Mouse (Mus musculus): ENCODE data around the gene Olfr610. TPM values are rescaled to one million over a fixed set of nuclear protein-coding genes. Genes with fewer than 3 reads are reported as not detected.
"Not testable (repeated sequence)": the region's sequence is repeated elsewhere in the genome, so short reads cannot be mapped to it uniquely, and the experiment has no call there.

Olfr610 gene
- not detected in 2 replicates for polyA plus RNA-seq (2015; fragmentation: Nextera tagmentation; extraction: Ambion mirVana)

- Histone ChIP-seq H3K9ac (no peak within 1 kb of the TSS), H3K4me1 (no peaks in the 10 kb centered on the region), H3K4me2 (no peak within 1 kb of the TSS), H3K9me3 (no peaks in the 10 kb centered on the region), H3K36me3 (no peaks in the 10 kb centered on the region), H3K27ac (no peak within 1 kb of the TSS), H3K27me3 (no peaks in the 10 kb centered on the region), H3K4me3 (no peak within 1 kb of the TSS)
- no peak for ATAC-seq (ENCODE audit: borderline replicate concordance, extremely low read depth, low FRiP score, low TSS enrichment)
- WGBS: 82% methylated on average over 2 of the region's 2 CpGs
Measured at GRCm38 (mm10) chr7:103512022-103512421, at the start of gene Olfr610. Gene Olfr610, minus strand, starts transcription at chr7:103512122.

- H3K9me3 ChIP-seq: no peaks in the 10 kb centered on the region
- H3K4me2 ChIP-seq: no peak within 1 kb of the TSS
- H3K27ac ChIP-seq: no peak within 1 kb of the TSS
- no peaks in the 10 kb centered on the region for H3K4me1 ChIP-seq
- no peaks in the 10 kb centered on the region for H3K36me3 ChIP-seq
- H3K9ac ChIP-seq: no peak within 1 kb of the TSS
- no peak within 1 kb of the TSS for H3K4me3 ChIP-seq
- 79% methylated on average over 2 of the region's 2 CpGs for WGBS
- no peaks in the 10 kb centered on the region for H3K27me3 ChIP-seq
- ATAC-seq (ENCODE audit: borderline replicate concordance, extremely low read depth, low FRiP score, low TSS enrichment): no peak
Measured at GRCm38 (mm10) chr7:103555779-103556178, 43.9 kb upstream of the Olfr610 start, which contains the start of gene Olfr615. Gene Olfr615, plus strand, starts transcription at chr7:103556079.

DNA sequence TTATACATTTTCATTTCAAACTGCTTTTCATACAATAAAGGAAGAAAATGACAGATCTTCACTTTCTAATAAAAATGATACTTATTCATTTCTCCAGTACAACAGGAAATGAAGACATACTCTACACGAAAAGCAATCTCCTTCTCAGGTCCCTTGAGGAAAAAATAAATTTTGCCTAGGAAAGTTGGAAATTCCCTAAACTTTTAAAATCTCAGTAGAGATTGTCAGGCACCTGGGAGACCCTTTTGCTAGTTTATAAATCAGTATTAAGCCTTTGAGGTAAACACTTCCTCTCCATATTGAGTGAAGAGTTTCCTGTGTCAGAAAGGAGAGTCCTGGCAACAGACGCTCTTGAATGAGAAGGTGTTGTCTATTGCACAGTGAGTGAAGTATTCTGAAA is 35.9 kb upstream of the Olfr610 start, which contains the start of gene Olfr613:
Olfr613 (plus strand) TSS at position 301 of the 400 bp plus-strand sequence.
- WGBS: 54% methylated on average over 2 of the region's 2 CpGs
- H3K4me2 ChIP-seq: no peak within 1 kb of the TSS
- no peaks in the 10 kb centered on the region for H3K36me3 ChIP-seq
- no peaks in the 10 kb centered on the region for H3K27me3 ChIP-seq
- no peak for ATAC-seq (ENCODE audit: borderline replicate concordance, extremely low read depth, low FRiP score, low TSS enrichment)
- H3K4me1 ChIP-seq: no peaks in the 10 kb centered on the region
- no peaks in the 10 kb centered on the region for H3K9me3 ChIP-seq
- no peak within 1 kb of the TSS for H3K4me3 ChIP-seq
- no peak within 1 kb of the TSS for H3K9ac ChIP-seq
- no peak within 1 kb of the TSS for H3K27ac ChIP-seq

DNA sequence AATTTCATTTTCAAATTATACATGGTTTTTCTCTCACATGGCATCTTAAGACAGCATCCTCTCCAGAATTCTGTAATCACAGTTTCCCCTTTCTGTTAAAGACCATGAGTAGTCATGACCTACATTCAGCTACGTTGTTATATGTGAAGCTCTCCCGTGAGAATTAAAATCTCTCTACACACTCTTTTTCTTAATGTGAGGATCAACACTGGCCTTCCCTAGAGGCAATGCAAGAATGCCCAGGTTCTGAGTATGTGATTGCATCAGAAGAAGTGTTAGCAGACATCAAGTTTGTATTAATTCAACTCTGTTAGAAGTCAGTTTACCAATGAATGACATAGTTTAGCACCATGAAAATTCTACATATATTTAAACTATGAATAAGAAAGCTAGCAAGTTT is 30.7 kb upstream of the Olfr610 start, which contains the start of gene Olfr612:
Olfr612 (minus strand) TSS at position 101 of the 400 bp plus-strand sequence.
- not testable (repeated sequence) for H3K36me3 ChIP-seq; H3K4me2 ChIP-seq; H3K4me1 ChIP-seq; H3K9ac ChIP-seq; H3K27ac ChIP-seq; ATAC-seq (ENCODE audit: borderline replicate concordance, extremely low read depth, low FRiP score, low TSS enrichment); H3K9me3 ChIP-seq; H3K27me3 ChIP-seq; H3K4me3 ChIP-seq
- WGBS: 75% methylated on average over 2 of the region's 2 CpGs

GRCm38 (mm10) chr7:103520746-103521145 is 8.8 kb upstream of the Olfr610 start, which contains the start of gene Olfr611:
Gene Olfr611, minus strand, starts transcription at chr7:103520846.
- H3K27ac ChIP-seq; H3K36me3 ChIP-seq; ATAC-seq (ENCODE audit: borderline replicate concordance, extremely low read depth, low FRiP score, low TSS enrichment); H3K27me3 ChIP-seq; H3K4me1 ChIP-seq; H3K9me3 ChIP-seq; H3K9ac ChIP-seq; H3K4me2 ChIP-seq; H3K4me3 ChIP-seq: not testable (repeated sequence)
- WGBS: 31% methylated on average over 1 of the region's 1 CpGs

DNA sequence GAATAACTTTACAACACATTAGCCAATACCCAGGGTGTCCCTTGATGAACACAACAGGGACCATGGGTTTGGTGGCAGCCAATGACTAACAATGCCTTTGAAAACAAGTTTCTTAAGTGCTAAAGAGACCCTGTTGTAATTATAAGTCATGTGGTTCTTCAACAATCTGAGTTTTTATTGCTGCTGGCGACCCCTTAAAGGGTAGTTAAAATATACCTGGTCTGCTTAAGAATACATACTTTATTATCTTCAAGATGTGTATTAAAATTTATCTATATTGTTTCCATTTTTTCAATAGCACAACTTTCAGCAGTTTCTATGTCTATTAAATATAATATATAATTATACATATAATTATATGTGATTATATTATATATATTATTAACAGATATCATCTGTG is 14.0 kb downstream of the Olfr610 start, which contains the start of gene Olfr609:
Olfr609 (minus strand) TSS at position 101 of the 400 bp plus-strand sequence.
- no peaks in the 10 kb centered on the region for H3K9me3 ChIP-seq
- H3K4me3 ChIP-seq: no peak within 1 kb of the TSS
- no peak within 1 kb of the TSS for H3K4me2 ChIP-seq
- H3K36me3 ChIP-seq: no peaks in the 10 kb centered on the region
- H3K4me1 ChIP-seq: no peaks in the 10 kb centered on the region
- no peak within 1 kb of the TSS for H3K27ac ChIP-seq
- H3K9ac ChIP-seq: no peak within 1 kb of the TSS
- ATAC-seq (ENCODE audit: borderline replicate concordance, extremely low read depth, low FRiP score, low TSS enrichment): no peak
- WGBS: 57% methylated on average over 1 of the region's 1 CpGs
- no peaks in the 10 kb centered on the region for H3K27me3 ChIP-seq

DNA sequence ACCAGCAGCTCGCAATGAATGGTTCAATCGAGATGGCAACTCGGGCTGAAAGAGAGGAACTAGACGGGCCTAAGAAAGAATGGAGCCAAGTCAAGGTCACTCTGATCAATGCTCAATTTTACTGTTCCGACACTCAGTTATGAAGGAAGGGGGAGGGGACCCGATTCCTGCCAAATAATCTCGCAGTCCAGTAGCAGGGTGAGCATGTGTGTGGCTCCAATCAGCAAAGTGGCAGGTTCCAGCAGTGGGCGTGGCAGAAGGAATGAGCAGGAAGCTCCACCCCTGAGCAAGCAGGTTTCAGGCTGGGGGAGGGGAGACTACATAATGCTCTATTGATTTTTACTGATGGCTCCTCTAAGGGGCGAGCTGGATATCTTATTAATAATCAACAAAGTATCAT is 34.8 kb downstream of the Olfr610 start:
- H3K36me3 ChIP-seq; H3K27me3 ChIP-seq; H3K4me3 ChIP-seq; H3K9me3 ChIP-seq; H3K9ac ChIP-seq; H3K27ac ChIP-seq; ATAC-seq (ENCODE audit: borderline replicate concordance, extremely low read depth, low FRiP score, low TSS enrichment); H3K4me2 ChIP-seq; H3K4me1 ChIP-seq: not testable (repeated sequence)
- WGBS: 81% methylated on average over 9 of the region's 9 CpGs

- Histone ChIP-seq H3K36me3 (no peaks in the 10 kb centered on the region), H3K9me3 (no peaks in the 10 kb centered on the region), H3K27me3 (no peaks in the 10 kb centered on the region), H3K9ac (no peak within 1 kb of the TSS), H3K4me2 (no peak within 1 kb of the TSS), H3K27ac (no peak within 1 kb of the TSS), H3K4me1 (no peaks in the 10 kb centered on the region), H3K4me3 (no peak within 1 kb of the TSS)
- no peak for ATAC-seq (ENCODE audit: borderline replicate concordance, extremely low read depth, low FRiP score, low TSS enrichment)
Measured at GRCm38 (mm10) chr7:103469577-103469976, 42.3 kb downstream of the Olfr610 start, which contains the start of gene Olfr608. Gene Olfr608, plus strand, starts transcription at chr7:103469877.

DNA sequence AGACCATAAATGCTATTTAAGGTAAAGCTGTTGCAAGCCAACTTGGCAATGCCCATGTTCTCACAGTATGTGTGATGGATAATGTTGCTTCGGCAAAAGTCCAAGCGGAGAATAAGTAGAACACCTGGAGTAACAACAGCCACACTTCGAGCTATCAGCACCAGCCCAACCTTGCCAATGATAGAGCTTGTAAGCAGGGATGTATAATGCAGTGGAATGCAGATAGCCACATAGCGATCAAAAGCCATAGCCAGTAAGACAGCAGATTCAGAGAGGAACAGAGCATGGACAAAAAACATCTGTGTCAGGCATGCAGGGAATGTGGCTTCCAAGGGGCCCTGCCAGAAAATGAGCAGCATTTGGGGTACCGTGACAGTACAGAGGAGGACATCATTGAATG is 51.3 kb downstream of the Olfr610 start:
- Histone ChIP-seq H3K27ac (no peak overlapping the region), H3K4me3 (no peak overlapping the region), H3K4me1 (no peaks in the 10 kb centered on the region), H3K36me3 (no peaks in the 10 kb centered on the region), H3K27me3 (no peaks in the 10 kb centered on the region), H3K4me2 (no peak overlapping the region), H3K9me3 (no peaks in the 10 kb centered on the region), H3K9ac (no peak overlapping the region)
- WGBS: 70% methylated on average over 5 of the region's 5 CpGs
- ATAC-seq (ENCODE audit: borderline replicate concordance, extremely low read depth, low FRiP score, low TSS enrichment): no peak

Other genes starting within 250 kb of the Olfr610 start
- not detected in 2 replicates for gene Olfr596, start 206.5 kb downstream of the Olfr610 start, polyA plus RNA-seq (2015; fragmentation: Nextera tagmentation; extraction: Ambion mirVana)
- gene Olfr597, start 195.8 kb downstream of the Olfr610 start, polyA plus RNA-seq (2015; fragmentation: Nextera tagmentation; extraction: Ambion mirVana): not detected in 2 replicates
- not detected in 2 replicates for gene Olfr598, start 188.6 kb downstream of the Olfr610 start, polyA plus RNA-seq (2015; fragmentation: Nextera tagmentation; extraction: Ambion mirVana)
- gene Olfr599, start 176.2 kb downstream of the Olfr610 start, polyA plus RNA-seq (2015; fragmentation: Nextera tagmentation; extraction: Ambion mirVana): not detected in 2 replicates
- not detected in 2 replicates for gene Olfr600, start 162.5 kb downstream of the Olfr610 start, polyA plus RNA-seq (2015; fragmentation: Nextera tagmentation; extraction: Ambion mirVana)
- not detected in 2 replicates for gene Olfr601, start 149.5 kb downstream of the Olfr610 start, polyA plus RNA-seq (2015; fragmentation: Nextera tagmentation; extraction: Ambion mirVana)
- not detected in 2 replicates for gene Olfr603, start 125.9 kb downstream of the Olfr610 start, polyA plus RNA-seq (2015; fragmentation: Nextera tagmentation; extraction: Ambion mirVana)
- gene Usp17lc, start 97.0 kb downstream of the Olfr610 start, polyA plus RNA-seq (2015; fragmentation: Nextera tagmentation; extraction: Ambion mirVana): not detected in 2 replicates
- not detected in 2 replicates for gene Olfr605, start 66.7 kb downstream of the Olfr610 start, polyA plus RNA-seq (2015; fragmentation: Nextera tagmentation; extraction: Ambion mirVana)
- not detected in 2 replicates for gene Olfr606, start 63.1 kb downstream of the Olfr610 start, polyA plus RNA-seq (2015; fragmentation: Nextera tagmentation; extraction: Ambion mirVana)
- not detected in 2 replicates for gene Olfr607, start 48.0 kb downstream of the Olfr610 start, polyA plus RNA-seq (2015; fragmentation: Nextera tagmentation; extraction: Ambion mirVana)
- not detected in 2 replicates for gene Olfr608, start 42.2 kb downstream of the Olfr610 start, polyA plus RNA-seq (2015; fragmentation: Nextera tagmentation; extraction: Ambion mirVana)
- not detected in 2 replicates for gene Olfr609, start 14.1 kb downstream of the Olfr610 start, polyA plus RNA-seq (2015; fragmentation: Nextera tagmentation; extraction: Ambion mirVana)
- gene Olfr611, start 8.7 kb upstream of the Olfr610 start, polyA plus RNA-seq (2015; fragmentation: Nextera tagmentation; extraction: Ambion mirVana): not detected in 2 replicates
- not detected in 2 replicates for gene Olfr612, start 30.6 kb upstream of the Olfr610 start, polyA plus RNA-seq (2015; fragmentation: Nextera tagmentation; extraction: Ambion mirVana)
- gene Olfr613, start 36.0 kb upstream of the Olfr610 start, polyA plus RNA-seq (2015; fragmentation: Nextera tagmentation; extraction: Ambion mirVana): not detected in 2 replicates
- gene Olfr615, start 44.0 kb upstream of the Olfr610 start, polyA plus RNA-seq (2015; fragmentation: Nextera tagmentation; extraction: Ambion mirVana): not detected in 2 replicates
- not detected in 2 replicates for gene Olfr616, start 57.0 kb upstream of the Olfr610 start, polyA plus RNA-seq (2015; fragmentation: Nextera tagmentation; extraction: Ambion mirVana)
- not detected in 2 replicates for gene Olfr617, start 60.9 kb upstream of the Olfr610 start, polyA plus RNA-seq (2015; fragmentation: Nextera tagmentation; extraction: Ambion mirVana)
- gene Olfr618, start 78.0 kb upstream of the Olfr610 start, polyA plus RNA-seq (2015; fragmentation: Nextera tagmentation; extraction: Ambion mirVana): not detected in 2 replicates
- not detected in 2 replicates for gene Olfr619, start 88.5 kb upstream of the Olfr610 start, polyA plus RNA-seq (2015; fragmentation: Nextera tagmentation; extraction: Ambion mirVana)
- gene Olfr620, start 100.4 kb upstream of the Olfr610 start, polyA plus RNA-seq (2015; fragmentation: Nextera tagmentation; extraction: Ambion mirVana): not detected in 2 replicates
- gene Olfr622, start 130.6 kb upstream of the Olfr610 start, polyA plus RNA-seq (2015; fragmentation: Nextera tagmentation; extraction: Ambion mirVana): not detected in 2 replicates
- gene Olfr623, start 151.6 kb upstream of the Olfr610 start, polyA plus RNA-seq (2015; fragmentation: Nextera tagmentation; extraction: Ambion mirVana): not detected in 2 replicates
- gene Olfr624, start 159.1 kb upstream of the Olfr610 start, polyA plus RNA-seq (2015; fragmentation: Nextera tagmentation; extraction: Ambion mirVana): 0.04 TPM in 1 of 2 replicates, not detected in the other
- not detected in 2 replicates for gene Olfr625-ps1, start 170.6 kb upstream of the Olfr610 start, polyA plus RNA-seq (2015; fragmentation: Nextera tagmentation; extraction: Ambion mirVana)
- gene Olfr243, start 202.5 kb upstream of the Olfr610 start, polyA plus RNA-seq (2015; fragmentation: Nextera tagmentation; extraction: Ambion mirVana): not detected in 2 replicates
- gene Olfr628, start 218.3 kb upstream of the Olfr610 start, polyA plus RNA-seq (2015; fragmentation: Nextera tagmentation; extraction: Ambion mirVana): not detected in 2 replicates
- gene Olfr629, start 232.8 kb upstream of the Olfr610 start, polyA plus RNA-seq (2015; fragmentation: Nextera tagmentation; extraction: Ambion mirVana): not detected in 2 replicates
- gene Olfr630, start 245.2 kb upstream of the Olfr610 start, polyA plus RNA-seq (2015; fragmentation: Nextera tagmentation; extraction: Ambion mirVana): not detected in 2 replicates